Mouse (Mus musculus) spleen, adult 2 months (tissue): ENCODE measurements around the gene Immp2l.

ENCODE experiments used
- CTCF ChIP-seq: fragments of 200-500 bp; IDR thresholded peaks from 2 replicates; pipeline ENCODE4 v1.5.1; 2011; ENCODE audit warnings: mild to moderate bottlenecking, inconsistent platforms; ENCODE audit not compliant: insufficient read depth, insufficient read length, insufficient replicate concordance; ENCODE audit errors: extremely low read depth
- POLR2A ChIP-seq: fragments of 200-500 bp; IDR thresholded peaks from 2 replicates; pipeline ENCODE4 v1.6.1; 2011; ENCODE audit warnings: low read depth, low read length, inconsistent platforms

DNA sequence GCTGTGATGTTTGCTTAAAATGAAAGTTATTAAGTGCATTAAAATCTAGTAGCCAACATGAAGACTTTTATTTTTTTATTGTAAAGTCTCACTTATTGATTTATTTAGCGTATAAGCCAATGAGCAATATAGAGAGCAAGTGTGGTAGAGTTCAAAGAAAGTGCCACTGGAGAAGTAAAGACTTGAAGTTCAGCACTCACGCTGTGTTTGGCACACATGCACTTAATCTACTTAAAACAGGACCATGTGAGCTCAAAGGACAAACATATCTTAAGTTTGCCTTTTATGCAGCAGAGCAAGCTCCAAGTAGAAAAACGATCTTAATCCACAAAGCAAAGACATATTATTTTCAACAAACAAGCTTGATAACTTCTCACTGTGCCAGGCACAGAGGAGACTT, 533.9 kb downstream of the Immp2l start:
- TF ChIP-seq POLR2A = no peak
- TF ChIP-seq CTCF = no peak
